Mouse (Mus musculus): ENCODE data around the gene Agpat1. TPM values are rescaled to one million over a fixed set of nuclear protein-coding genes. Genes with fewer than 3 reads are reported as not detected.

Agpat1 gene
- polyA plus RNA-seq, 1 experiment from 2014 or later: 56.1 TPM

DNA sequence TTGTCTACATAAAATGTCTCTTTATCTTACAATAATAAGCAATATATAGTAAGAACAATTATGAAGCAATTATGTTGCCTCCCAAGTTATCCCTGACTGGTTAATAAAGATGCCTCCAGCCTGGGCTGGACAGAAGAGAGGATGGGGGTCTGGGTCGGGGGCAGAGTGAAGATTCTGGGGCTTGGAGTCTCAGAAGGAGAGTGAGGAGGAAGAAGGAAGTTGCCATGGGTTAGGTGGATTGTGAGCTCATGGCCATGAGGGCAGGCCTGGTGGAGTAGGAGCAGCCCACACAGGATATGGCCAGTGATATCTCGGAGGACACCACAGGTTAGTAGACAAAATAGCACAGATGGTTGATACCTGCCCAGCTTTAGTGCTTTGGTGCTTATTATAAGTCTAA lies 54.1 kb downstream of the Agpat1 start:
- Histone ChIP-seq H3K27ac (no peak overlapping the region), H3K4me2 (ENCODE audit: low read length) (no peak overlapping the region), H3K9me3 (replicated peaks; ENCODE audit: low read length) (no peaks in the 10 kb centered on the region), H3K36me3 (ENCODE audit: insufficient read depth, low read length) (0 out of 2 replicates have a peak, but pooled peaks cover 3% of the 10 kb centered on the region), H3K4me3 (replicated peaks; ENCODE audit: low read depth, low read length) (no peak overlapping the region), H3K27me3 (ENCODE audit: insufficient read depth, low read length) (no peaks in the 10 kb centered on the region; the same call in 1 of the 2 replicates), H3K4me1 (replicated peaks; ENCODE audit: insufficient read depth, low read length) (peaks cover 18% of the 10 kb centered on the region; the same call in 1 of the 2 replicates), H3K9ac (ENCODE audit: low read depth, low read length) (no peak overlapping the region)
- no peak for TF ChIP-seq CTCF (IDR thresholded peaks at IDR 0.05; ENCODE audit: low read depth)
- ATAC-seq (replicated peaks; ENCODE audit: low FRiP score, low read depth) (no peak), DNase-seq (ENCODE audit: low spot score) (no peak)
- WGBS: 75% methylated on average over 2 of the region's 2 CpGs

DNA sequence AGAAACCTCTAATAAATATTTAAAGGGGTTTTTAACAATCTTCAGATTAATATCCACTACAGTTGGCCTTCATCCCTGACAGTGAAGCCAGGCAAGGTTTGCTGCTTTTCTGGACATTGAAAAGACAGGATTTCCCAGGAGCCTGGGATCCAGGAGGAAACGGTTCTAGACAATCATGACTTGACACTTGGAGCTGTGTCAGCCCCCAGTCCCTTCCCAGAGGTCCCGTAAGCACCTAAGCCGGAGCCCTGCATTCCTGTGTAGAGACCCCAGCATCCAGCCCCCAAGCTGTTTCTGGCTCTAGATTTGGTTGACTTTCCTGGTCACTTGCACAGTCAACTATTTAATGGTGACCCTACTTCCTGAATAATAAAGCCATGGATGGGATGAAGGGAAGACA lies 54.5 kb downstream of the Agpat1 start:
- DNase-seq (ENCODE audit: low spot score) (no peak), ATAC-seq (replicated peaks; ENCODE audit: low FRiP score, low read depth) (no peak)
- no peak for TF ChIP-seq CTCF (IDR thresholded peaks at IDR 0.05; ENCODE audit: low read depth)
- no peaks in the 10 kb centered on the region for H3K36me3 ChIP-seq (ENCODE audit: insufficient read depth, low read length)
- no peaks in the 10 kb centered on the region; the same call in 1 of the 2 replicates for H3K27me3 ChIP-seq (ENCODE audit: insufficient read depth, low read length)
- no peak overlapping the region for H3K9ac ChIP-seq (ENCODE audit: low read depth, low read length)
- WGBS: 72% methylated on average over 3 of the region's 3 CpGs
- H3K27ac ChIP-seq: no peak overlapping the region
- H3K4me2 ChIP-seq (ENCODE audit: low read length): no peak overlapping the region
- no peaks in the 10 kb centered on the region for H3K9me3 ChIP-seq (replicated peaks; ENCODE audit: low read length)
- peaks cover 18% of the 10 kb centered on the region; the same call in 1 of the 2 replicates for H3K4me1 ChIP-seq (replicated peaks; ENCODE audit: insufficient read depth, low read length)
- no peak overlapping the region for H3K4me3 ChIP-seq (replicated peaks; ENCODE audit: low read depth, low read length)

DNA sequence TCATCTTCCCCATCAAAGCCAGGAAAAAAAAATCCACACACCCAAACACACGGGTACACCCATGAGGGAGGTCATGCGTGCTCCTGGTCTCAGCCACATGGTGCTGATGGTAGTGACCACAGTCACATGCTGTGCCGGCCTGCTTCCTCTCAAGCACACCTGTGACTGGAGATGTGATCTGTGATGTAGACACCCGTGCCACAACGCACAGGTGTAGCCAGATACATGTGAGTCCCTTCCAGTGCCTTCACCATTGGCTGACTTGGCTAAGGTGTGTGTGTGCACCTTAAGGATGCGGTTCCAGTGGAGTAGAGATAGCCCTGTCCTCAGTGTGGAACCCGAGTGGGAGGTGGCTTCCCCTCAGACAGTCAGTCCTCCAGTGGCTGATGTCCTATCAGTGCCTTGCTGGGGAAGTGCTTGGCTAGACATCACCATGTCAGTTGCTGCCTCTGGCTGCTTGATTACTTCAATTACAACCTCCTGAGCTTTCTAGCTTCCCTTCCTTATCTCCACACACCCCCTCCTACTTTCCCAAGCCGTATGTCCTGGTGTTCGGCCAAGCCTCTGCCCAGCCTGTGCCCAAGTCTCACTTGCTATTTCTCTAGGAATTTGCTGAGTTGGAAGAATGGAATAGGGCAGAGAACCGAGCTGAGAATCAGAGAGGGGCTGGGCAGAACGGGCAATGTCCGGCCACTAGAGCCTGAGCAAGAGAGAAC lies 55.3 kb downstream of the Agpat1 start:
- no peaks in the 10 kb centered on the region for H3K9me3 ChIP-seq (replicated peaks; ENCODE audit: low read length)
- H3K27me3 ChIP-seq (ENCODE audit: insufficient read depth, low read length): no peaks in the 10 kb centered on the region; the same call in 1 of the 2 replicates
- H3K4me2 ChIP-seq (ENCODE audit: low read length): no peak overlapping the region
- no peak overlapping the region for H3K9ac ChIP-seq (ENCODE audit: low read depth, low read length)
- DNase-seq (ENCODE audit: low spot score): no peak
- no peak overlapping the region for H3K4me3 ChIP-seq (replicated peaks; ENCODE audit: low read depth, low read length)
- TF ChIP-seq CTCF (IDR thresholded peaks at IDR 0.05; ENCODE audit: low read depth): no peak
- H3K36me3 ChIP-seq (ENCODE audit: insufficient read depth, low read length): no peaks in the 10 kb centered on the region
- H3K4me1 ChIP-seq (replicated peaks; ENCODE audit: insufficient read depth, low read length): peaks cover 18% of the 10 kb centered on the region; the same call in 1 of the 2 replicates
- H3K27ac ChIP-seq: no peak overlapping the region
- 54% methylated on average over 12 of the region's 12 CpGs for WGBS
- ATAC-seq (replicated peaks; ENCODE audit: low FRiP score, low read depth): no peak

DNA sequence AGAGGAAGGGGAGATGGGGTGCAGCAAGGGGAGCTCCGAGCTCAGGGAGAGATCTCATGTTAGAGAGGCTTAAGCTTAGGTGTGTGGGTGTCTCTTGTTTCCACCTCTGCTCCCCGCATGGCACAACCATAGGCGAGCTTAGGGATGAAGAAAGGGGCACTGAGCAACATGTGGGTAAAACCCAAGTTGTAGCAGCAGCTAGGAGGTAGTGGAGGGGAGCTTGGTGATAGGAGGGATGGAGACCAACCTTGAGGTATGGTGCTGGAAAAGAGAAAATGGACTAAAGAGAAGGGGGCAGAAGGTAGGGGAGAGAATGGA lies 55.8 kb downstream of the Agpat1 start:
- WGBS: 59% methylated on average over 3 of the region's 3 CpGs
- Histone ChIP-seq H3K36me3 (ENCODE audit: insufficient read depth, low read length) (no peaks in the 10 kb centered on the region), H3K9me3 (replicated peaks; ENCODE audit: low read length) (no peaks in the 10 kb centered on the region), H3K27ac (no peak overlapping the region), H3K9ac (ENCODE audit: low read depth, low read length) (no peak overlapping the region), H3K27me3 (ENCODE audit: insufficient read depth, low read length) (no peaks in the 10 kb centered on the region; the same call in 1 of the 2 replicates), H3K4me3 (replicated peaks; ENCODE audit: low read depth, low read length) (no peak overlapping the region), H3K4me2 (ENCODE audit: low read length) (no peak overlapping the region), H3K4me1 (replicated peaks; ENCODE audit: insufficient read depth, low read length) (peaks cover 18% of the 10 kb centered on the region; the same call in 1 of the 2 replicates)
- TF ChIP-seq CTCF (IDR thresholded peaks at IDR 0.05; ENCODE audit: low read depth): no peak
- no peak for ATAC-seq (replicated peaks; ENCODE audit: low FRiP score, low read depth)
- no peak for DNase-seq (ENCODE audit: low spot score)

DNA sequence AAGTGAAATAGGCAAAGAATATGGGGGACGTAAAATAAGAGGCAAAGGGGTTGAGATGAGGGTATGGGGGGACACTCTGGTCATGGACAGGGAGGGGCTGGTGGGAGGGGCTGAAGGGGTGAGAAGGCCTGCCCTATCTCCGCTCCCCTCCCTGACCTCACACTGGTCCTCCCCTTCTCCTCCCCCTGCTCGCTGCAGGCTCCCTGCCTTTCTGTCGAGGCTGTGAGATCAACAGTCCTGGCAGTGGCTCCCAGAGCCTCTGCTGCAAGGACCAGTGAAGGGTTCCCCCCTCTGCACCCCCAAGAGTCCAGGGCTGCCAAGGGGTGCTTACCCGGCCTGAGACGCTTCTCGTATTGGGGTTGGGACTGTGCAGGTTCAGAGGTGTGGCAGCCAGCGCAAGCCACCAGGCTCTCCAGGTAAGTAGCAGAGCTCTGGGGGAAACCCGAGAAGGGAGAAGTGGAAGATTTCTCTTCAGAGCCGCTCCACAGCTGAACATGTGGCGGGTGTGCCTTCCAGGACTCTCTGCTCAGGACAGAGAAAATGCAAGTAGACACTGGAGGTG lies 56.3 kb downstream of the Agpat1 start:
- no peak overlapping the region for H3K4me3 ChIP-seq (replicated peaks; ENCODE audit: low read depth, low read length)
- H3K9me3 ChIP-seq (replicated peaks; ENCODE audit: low read length): no peaks in the 10 kb centered on the region
- peaks cover 18% of the 10 kb centered on the region; the same call in 1 of the 2 replicates for H3K4me1 ChIP-seq (replicated peaks; ENCODE audit: insufficient read depth, low read length)
- 25% methylated on average over 11 of the region's 11 CpGs for WGBS
- H3K9ac ChIP-seq (ENCODE audit: low read depth, low read length): no peak overlapping the region
- DNase-seq (ENCODE audit: low spot score) (no peak), ATAC-seq (replicated peaks; ENCODE audit: low FRiP score, low read depth) (no peak)
- TF ChIP-seq CTCF (IDR thresholded peaks at IDR 0.05; ENCODE audit: low read depth): no peak
- no peak overlapping the region for H3K4me2 ChIP-seq (ENCODE audit: low read length)
- no peak overlapping the region for H3K27ac ChIP-seq
- no peaks in the 10 kb centered on the region for H3K36me3 ChIP-seq (ENCODE audit: insufficient read depth, low read length)
- H3K27me3 ChIP-seq (ENCODE audit: insufficient read depth, low read length): no peaks in the 10 kb centered on the region; the same call in 1 of the 2 replicates

DNA sequence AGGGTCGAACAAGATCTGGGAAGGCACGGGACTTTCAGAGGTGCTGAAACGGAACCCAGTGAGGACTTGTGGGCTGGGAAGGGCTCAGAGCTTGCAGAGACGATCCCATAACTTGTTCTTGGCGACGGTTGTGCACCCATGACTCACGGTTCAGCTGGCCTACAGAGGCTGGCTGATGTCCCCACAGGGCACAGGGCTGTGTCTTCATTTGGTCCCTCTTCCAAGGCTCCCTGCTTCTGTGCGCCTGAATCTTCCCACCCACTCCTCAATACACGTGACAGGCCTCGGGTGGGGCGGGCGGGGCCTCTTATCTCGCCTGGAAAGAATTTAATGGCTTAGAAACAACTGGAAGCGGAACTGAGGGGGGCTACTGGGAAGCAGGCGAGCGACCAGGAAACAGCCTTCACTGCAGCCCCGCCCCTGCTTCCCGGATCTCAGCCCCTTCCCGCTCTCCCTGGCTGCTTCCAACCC lies 57.1 kb downstream of the Agpat1 start:
- TF ChIP-seq CTCF (IDR thresholded peaks at IDR 0.05; ENCODE audit: low read depth): no peak
- Histone ChIP-seq H3K27ac (peak overlapping the region; percentile 9; the same call in 1 of the 2 replicates), H3K4me2 (ENCODE audit: low read length) (peak overlapping the region; percentile 43), H3K9ac (ENCODE audit: low read depth, low read length) (no peak overlapping the region), H3K9me3 (replicated peaks; ENCODE audit: low read length) (no peaks in the 10 kb centered on the region), H3K27me3 (ENCODE audit: insufficient read depth, low read length) (no peaks in the 10 kb centered on the region; the same call in 1 of the 2 replicates), H3K4me3 (replicated peaks; ENCODE audit: low read depth, low read length) (0 out of 2 replicates have a peak overlapping the region, but pooled peaks have one; percentile 9), H3K4me1 (replicated peaks; ENCODE audit: insufficient read depth, low read length) (peaks cover 18% of the 10 kb centered on the region; the same call in 1 of the 2 replicates), H3K36me3 (ENCODE audit: insufficient read depth, low read length) (no peaks in the 10 kb centered on the region)
- WGBS: 2% methylated on average over 19 of the region's 19 CpGs
- DNase-seq (ENCODE audit: low spot score) (peak; percentile 82), ATAC-seq (replicated peaks; ENCODE audit: low FRiP score, low read depth) (peak; percentile 31; the same call in 1 of the 2 replicates)

All from kidney, postnatal 0 days (tissue).